Mouse (Mus musculus) adrenal gland, adult 8-10 months (tissue): ENCODE measurements at regions not wholly inside any gene's neighbourhood (a gene's known extent, or its start where the extent isn't known, plus 50 kb on each side); places are given as distances from the start of the nearest gene placed in this dataset.
"Not testable (repeated sequence)": the region's sequence is repeated elsewhere in the genome, so short reads cannot be mapped to it uniquely, and the experiment has no call there.

ENCODE experiments used
- DNase-seq: peaks from one replicate; pipeline ENCODE4 v3.0.0; 2022

- DNase-seq: no peak
Observed at GRCm38 (mm10) chr4:22792826-22793225, 304.7 kb upstream of the Pou3f2 start.

- DNase-seq: no peak
Observed at GRCm38 (mm10) chr4:22787866-22788265, 299.7 kb upstream of the Pou3f2 start.

- not testable (repeated sequence) for DNase-seq
Observed at GRCm38 (mm10) chr4:22763026-22763425, 274.9 kb upstream of the Pou3f2 start.
